ENCODE assay signal across 13 mouse cellular contexts in the genomic region with DNA sequence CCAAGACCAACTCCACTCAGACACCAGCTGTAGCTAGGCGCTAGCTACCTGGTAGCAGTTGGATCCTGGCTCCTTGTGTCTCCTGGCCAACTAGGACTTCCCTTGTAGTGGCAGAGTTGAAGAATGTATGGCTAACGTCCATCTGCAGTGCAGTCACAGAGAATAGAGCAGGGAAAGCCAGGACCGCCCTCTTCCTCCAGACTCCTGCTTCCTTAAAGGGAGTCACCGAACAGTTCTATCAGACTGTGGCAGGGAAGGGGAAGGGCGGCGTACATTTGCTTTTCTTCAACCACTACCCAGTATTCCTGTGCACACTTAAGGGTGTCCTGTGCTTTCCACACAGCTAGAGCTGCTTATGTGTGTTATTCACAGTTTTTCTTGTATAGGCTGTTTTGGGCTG. TPM values are rescaled to one million over a fixed set of nuclear protein-coding genes. Genes with fewer than 3 reads are reported as not detected.
DNase-seq lines count a peak whose midpoint lies in the region; ATAC-seq lines count a peak whose summit lies in the region.
"Had no signal": no experiment of that assay in that cellular context is flagged by ENCODE, and none has a peak within 500 bp of the region (broad histone marks: within the 10 kb centered on the region; RNA-seq: fewer than 3 reads in every experiment).

No protein-coding gene starts in this region.

- peaks cover 7% of the 10 kb centered on the region; the same call in 1 of the 2 replicates for H3K4me1 ChIP-seq in hindbrain, embryonic 15.5 days (replicated peaks)
- 0 out of 2 replicates have a peak, but pooled peaks cover 3% of the 10 kb centered on the region for H3K4me1 ChIP-seq in hindbrain, embryonic 13.5 days (replicated peaks)
- H3K4me1 ChIP-seq in brown adipose tissue, adult 24 weeks (ENCODE audit: control insufficient read depth, insufficient read depth, insufficient read length, low read length): peaks cover 21% of the 10 kb centered on the region
- H3K4me1 ChIP-seq in forebrain, embryonic 15.5 days: no peaks in the 10 kb centered on the region
- H3K4me1 ChIP-seq: forebrain, embryonic 10.5 days; midbrain, embryonic 12.5 days had no signal

- no peak overlapping the region for H3K4me2 ChIP-seq in hindbrain, embryonic 15.5 days
- H3K4me2 ChIP-seq in hindbrain, embryonic 13.5 days: no peak overlapping the region
- H3K4me2 ChIP-seq in forebrain, embryonic 15.5 days (replicated peaks): no peak overlapping the region
- H3K4me2 ChIP-seq: midbrain, embryonic 12.5 days had no signal

- intact Hi-C loops in heart, postnatal 10 days (cut with DNase I): no loop called here

- no peak overlapping the region for H3K4me3 ChIP-seq in hindbrain, embryonic 15.5 days
- H3K4me3 ChIP-seq in hindbrain, embryonic 13.5 days: no peak overlapping the region
- H3K4me3 ChIP-seq in brown adipose tissue, adult 24 weeks (ENCODE audit: insufficient read depth, low read depth, low read length): 0 out of 2 replicates have a peak overlapping the region, but pooled peaks have one; percentile 5
- no peak overlapping the region for H3K4me3 ChIP-seq in forebrain, embryonic 15.5 days
- H3K4me3 ChIP-seq: forebrain, embryonic 10.5 days; midbrain, embryonic 12.5 days had no signal

- peak; percentile 64 to 69 for DNase-seq in heart, postnatal 10 days
- DNase-seq in lung, postnatal 14 days: peak; percentile 52
- no peak for DNase-seq in right cerebral cortex, postnatal 4 days
- no peak for DNase-seq in layer of hippocampus, postnatal 14 days (ENCODE audit: low spot score in 2 of 2)
- DNase-seq: adrenal gland, adult 8-10 months; cerebellum, postnatal 14 days had no signal

- H3K9ac ChIP-seq in hindbrain, embryonic 15.5 days: no peak overlapping the region
- H3K9ac ChIP-seq in hindbrain, embryonic 13.5 days: no peak overlapping the region
- H3K9ac ChIP-seq in forebrain, embryonic 15.5 days (replicated peaks): no peak overlapping the region
- H3K9ac ChIP-seq: midbrain, embryonic 12.5 days had no signal

- no peaks in the 10 kb centered on the region for H3K27me3 ChIP-seq in hindbrain, embryonic 15.5 days
- H3K27me3 ChIP-seq in hindbrain, embryonic 13.5 days: no peaks in the 10 kb centered on the region
- no peaks in the 10 kb centered on the region for H3K27me3 ChIP-seq in forebrain, embryonic 15.5 days
- H3K27me3 ChIP-seq: midbrain, embryonic 12.5 days had no signal

- peak overlapping the region; percentile 48; the same call in 1 of the 2 replicates for H3K27ac ChIP-seq in hindbrain, embryonic 15.5 days (replicated peaks)
- no peak overlapping the region for H3K27ac ChIP-seq in hindbrain, embryonic 13.5 days
- H3K27ac ChIP-seq in brown adipose tissue, adult 24 weeks (replicated peaks; ENCODE audit: low read depth, low read length): peak overlapping the region; percentile 96
- no peak overlapping the region for H3K27ac ChIP-seq in forebrain, embryonic 15.5 days (replicated peaks)
- H3K27ac ChIP-seq: forebrain, embryonic 10.5 days; midbrain, embryonic 12.5 days had no signal

- H3K9me3 ChIP-seq in hindbrain, embryonic 15.5 days: no peaks in the 10 kb centered on the region
- no peaks in the 10 kb centered on the region for H3K9me3 ChIP-seq in hindbrain, embryonic 13.5 days
- H3K9me3 ChIP-seq in forebrain, embryonic 15.5 days: no peaks in the 10 kb centered on the region
- H3K9me3 ChIP-seq: forebrain, embryonic 10.5 days; midbrain, embryonic 12.5 days had no signal

- peaks cover 27% of the 10 kb centered on the region for H3K36me3 ChIP-seq in hindbrain, embryonic 15.5 days
- H3K36me3 ChIP-seq in hindbrain, embryonic 13.5 days: peaks cover 75% of the 10 kb centered on the region
- H3K36me3 ChIP-seq in forebrain, embryonic 15.5 days: peaks cover 20% of the 10 kb centered on the region

- WGBS in hindbrain, embryonic 15.5 days: 82% methylated on average over 6 of the region's 6 CpGs
- WGBS in hindbrain, embryonic 13.5 days: 92% methylated on average over 6 of the region's 6 CpGs
- 91% methylated on average over 6 of the region's 6 CpGs for WGBS in forebrain, embryonic 15.5 days

- no peak for ATAC-seq in hindbrain, embryonic 15.5 days (ENCODE audit: low FRiP score, low read depth)
- no peak for ATAC-seq in hindbrain, embryonic 13.5 days (ENCODE audit: low FRiP score)
- no peak for ATAC-seq in forebrain, embryonic 15.5 days (replicated peaks)

RNA-seq across cellular contexts. Expression of gene Ppp1r12c, which starts 10.2 kb away (rescaled TPM):
- 49.3 and 49.9 TPM in 2 replicates for polyA plus RNA-seq in hindbrain, embryonic 15.5 days (2015; fragmentation: Nextera tagmentation; extraction: Ambion mirVana)
- 39.6 and 49.7 TPM in 2 replicates for polyA plus RNA-seq in hindbrain, embryonic 13.5 days (2015; fragmentation: Nextera tagmentation; extraction: Ambion mirVana)
- polyA plus RNA-seq in brown adipose tissue, adult 24 weeks (2012; ENCODE audit: insufficient read depth, insufficient read length, missing spikeins): 32.9 and 42.2 TPM in 2 replicates
- 10 to 100 TPM; 74.8 to 97.1 TPM for total RNA-seq in heart, postnatal 10 days (2021)
- polyA plus RNA-seq in forebrain, embryonic 15.5 days (2015; fragmentation: Nextera tagmentation; extraction: Ambion mirVana): 48.4 and 50.3 TPM in 2 replicates
- 100 to 1,000 TPM; 125 to 127 TPM for total RNA-seq in layer of hippocampus, postnatal 14 days (2021)

RNA-seq across cellular contexts. Expression of gene Tnnt1, which starts 24.9 kb away (rescaled TPM):
- polyA plus RNA-seq in hindbrain, embryonic 15.5 days (2015; fragmentation: Nextera tagmentation; extraction: Ambion mirVana): 4.0 and 4.6 TPM in 2 replicates
- 7.4 and 7.5 TPM in 2 replicates for polyA plus RNA-seq in hindbrain, embryonic 13.5 days (2015; fragmentation: Nextera tagmentation; extraction: Ambion mirVana)
- polyA plus RNA-seq in brown adipose tissue, adult 24 weeks (2012; ENCODE audit: insufficient read depth, insufficient read length, missing spikeins): 25.6 and 40.1 TPM in 2 replicates
- total RNA-seq in heart, postnatal 10 days (2021): 10 to 100 TPM; 36.1 to 38.1 TPM
- polyA plus RNA-seq in forebrain, embryonic 15.5 days (2015; fragmentation: Nextera tagmentation; extraction: Ambion mirVana): 2.5 and 2.6 TPM in 2 replicates
- 1 to 10 TPM; 1.9 to 8.6 TPM for total RNA-seq in layer of hippocampus, postnatal 14 days (2021)
- total RNA-seq: neutrophil, adult 5-6 weeks had no signal

RNA-seq across cellular contexts. Expression of gene Eps8l1, which starts 30.8 kb away (rescaled TPM):
- polyA plus RNA-seq in hindbrain, embryonic 15.5 days (2015; fragmentation: Nextera tagmentation; extraction: Ambion mirVana): 13.9 and 15.4 TPM in 2 replicates
- polyA plus RNA-seq in hindbrain, embryonic 13.5 days (2015; fragmentation: Nextera tagmentation; extraction: Ambion mirVana): 9.3 and 10.6 TPM in 2 replicates
- polyA plus RNA-seq in brown adipose tissue, adult 24 weeks (2012; ENCODE audit: insufficient read depth, insufficient read length, missing spikeins): 2.2 and 2.3 TPM in 2 replicates
- total RNA-seq in heart, postnatal 10 days (2021): 1 to 10 TPM; 3.2 to 3.5 TPM
- polyA plus RNA-seq in forebrain, embryonic 15.5 days (2015; fragmentation: Nextera tagmentation; extraction: Ambion mirVana): 7.0 TPM in 2 replicates
- total RNA-seq in layer of hippocampus, postnatal 14 days (2021): 1 to 10 TPM; 2.8 to 4.7 TPM

RNA-seq across cellular contexts. Expression of gene Tnni3, which starts 32.7 kb away (rescaled TPM):
- 2.1 TPM in 2 replicates for polyA plus RNA-seq in hindbrain, embryonic 15.5 days (2015; fragmentation: Nextera tagmentation; extraction: Ambion mirVana)
- 3.8 and 3.9 TPM in 2 replicates for polyA plus RNA-seq in hindbrain, embryonic 13.5 days (2015; fragmentation: Nextera tagmentation; extraction: Ambion mirVana)
- not detected in 2 replicates for polyA plus RNA-seq in brown adipose tissue, adult 24 weeks (2012; ENCODE audit: insufficient read depth, insufficient read length, missing spikeins)
- total RNA-seq in heart, postnatal 10 days (2021): 1,000 to 10,000 TPM; 6,124 to 6,345 TPM
- polyA plus RNA-seq in forebrain, embryonic 15.5 days (2015; fragmentation: Nextera tagmentation; extraction: Ambion mirVana): 1.8 and 1.9 TPM in 2 replicates
- total RNA-seq in layer of hippocampus, postnatal 14 days (2021): 1 to 10 TPM in 1 of 2 experiments, under 1 TPM in 1; 0.57 to 1.1 TPM

RNA-seq across cellular contexts. Expression of gene Dnaaf3, which starts 40.9 kb away (rescaled TPM):
- polyA plus RNA-seq in hindbrain, embryonic 15.5 days (2015; fragmentation: Nextera tagmentation; extraction: Ambion mirVana): 2.8 and 3.6 TPM in 2 replicates
- polyA plus RNA-seq in hindbrain, embryonic 13.5 days (2015; fragmentation: Nextera tagmentation; extraction: Ambion mirVana): 2.0 and 2.8 TPM in 2 replicates
- not detected in 2 replicates for polyA plus RNA-seq in brown adipose tissue, adult 24 weeks (2012; ENCODE audit: insufficient read depth, insufficient read length, missing spikeins)
- total RNA-seq in heart, postnatal 10 days (2021): under 1 TPM; 0.81 to 0.87 TPM
- polyA plus RNA-seq in forebrain, embryonic 15.5 days (2015; fragmentation: Nextera tagmentation; extraction: Ambion mirVana): 1.6 and 1.7 TPM in 2 replicates
- total RNA-seq in layer of hippocampus, postnatal 14 days (2021): 1 to 10 TPM in 1 of 2 experiments, under 1 TPM in 1; 0.83 to 1.1 TPM

Comparison
In these comparisons a context has a peak if more than half of its experiments do, and no peak if none do; other contexts are left out.
1. H3K27ac ChIP-seq: peak in hindbrain, embryonic 15.5 days (single experiment) and brown adipose tissue, adult 24 weeks (single experiment); none in hindbrain, embryonic 13.5 days (single experiment) and forebrain, embryonic 15.5 days (single experiment).
2. DNase-seq: peak in heart, postnatal 10 days (2 of 2) and lung, postnatal 14 days (single experiment); none in right cerebral cortex, postnatal 4 days (single experiment) and layer of hippocampus, postnatal 14 days (0 of 2).